Mouse (Mus musculus): ENCODE measurements around the gene Olfr1449. TPM values are rescaled to one million over a fixed set of nuclear protein-coding genes. Genes with fewer than 3 reads are reported as not detected.
"Not testable (repeated sequence)": the region's sequence is repeated elsewhere in the genome, so short reads cannot be mapped to it uniquely, and the experiment has no call there.

The Olfr1449 gene
- polyA plus RNA-seq (2015; fragmentation: Nextera tagmentation; extraction: Ambion mirVana), result not detected in 2 replicates

DNA sequence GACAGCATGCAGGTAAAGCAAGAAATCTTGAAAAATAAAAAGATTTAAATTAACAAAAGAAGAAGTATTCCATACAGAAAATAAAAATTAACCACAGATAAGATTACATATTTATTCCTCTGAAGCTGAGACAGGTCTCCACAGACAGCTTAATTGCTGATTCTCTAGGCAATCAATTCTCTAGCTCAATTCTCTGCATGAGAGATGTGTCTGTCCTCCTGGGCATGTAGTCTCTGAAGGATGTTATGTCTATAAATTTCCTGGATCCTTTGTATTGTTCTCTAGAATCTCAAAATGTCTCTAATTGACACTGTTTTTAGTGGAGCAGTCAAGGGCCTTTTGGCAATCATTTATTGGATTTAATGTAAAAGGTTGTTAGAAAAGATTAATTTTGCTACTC lies at the start of gene Olfr1449:
Olfr1449 (plus strand) TSS at position 301 of the 400 bp plus-strand sequence.
- H3K4me2 ChIP-seq (ENCODE audit: low read depth, low read length), result no peak within 1 kb of the TSS
- no peak for ATAC-seq (ENCODE audit: insufficient read depth, low FRiP score)
- no peak within 1 kb of the TSS for H3K4me3 ChIP-seq (replicated peaks; ENCODE audit: low read length)
- H3K36me3 ChIP-seq (ENCODE audit: control insufficient read depth, insufficient read depth, low read length), result no peaks in the 10 kb centered on the region
- H3K9ac ChIP-seq (ENCODE audit: low read length), result no peak within 1 kb of the TSS
- no peaks in the 10 kb centered on the region for H3K27me3 ChIP-seq (ENCODE audit: control insufficient read depth, insufficient read depth, low read length)
- no peaks in the 10 kb centered on the region for H3K4me1 ChIP-seq (ENCODE audit: control insufficient read depth, insufficient read depth, low read length)
- no peak within 1 kb of the TSS for H3K27ac ChIP-seq (ENCODE audit: low read length)
- no peaks in the 10 kb centered on the region for H3K9me3 ChIP-seq (replicated peaks; ENCODE audit: control insufficient read depth, low read length)

DNA sequence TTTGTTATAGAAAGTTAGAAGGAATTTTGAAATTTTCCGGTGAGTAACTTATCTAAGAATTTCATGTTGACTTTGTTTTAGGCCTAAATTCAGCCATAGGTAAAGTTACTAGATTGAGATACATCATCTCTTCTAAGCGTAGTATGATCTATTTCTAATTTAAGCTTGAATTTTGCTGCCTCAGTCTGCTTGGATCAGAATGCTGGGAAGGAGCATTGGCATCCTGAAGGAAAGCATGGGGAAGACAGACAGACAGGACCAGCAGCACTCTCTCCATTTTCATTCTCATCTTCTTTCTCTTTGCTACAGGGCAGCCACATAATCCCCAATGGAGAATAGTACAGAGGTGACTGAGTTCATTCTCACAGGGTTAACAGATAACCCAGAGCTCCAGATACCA lies 47.1 kb upstream of the Olfr1449 start, which contains the start of gene Olfr1445:
Olfr1445 (plus strand) TSS at position 301 of the 400 bp plus-strand sequence.
- Histone ChIP-seq H3K4me3 (replicated peaks; ENCODE audit: low read length) (no peak within 1 kb of the TSS), H3K36me3 (ENCODE audit: control insufficient read depth, insufficient read depth, low read length) (no peaks in the 10 kb centered on the region), H3K9me3 (replicated peaks; ENCODE audit: control insufficient read depth, low read length) (no peaks in the 10 kb centered on the region), H3K27ac (ENCODE audit: low read length) (no peak within 1 kb of the TSS), H3K9ac (ENCODE audit: low read length) (no peak within 1 kb of the TSS), H3K4me1 (ENCODE audit: control insufficient read depth, insufficient read depth, low read length) (no peaks in the 10 kb centered on the region), H3K27me3 (ENCODE audit: control insufficient read depth, insufficient read depth, low read length) (no peaks in the 10 kb centered on the region), H3K4me2 (ENCODE audit: low read depth, low read length) (no peak within 1 kb of the TSS)
- WGBS, result 84% methylated on average over 2 of the region's 2 CpGs
- ATAC-seq (ENCODE audit: insufficient read depth, low FRiP score), result no peak

DNA sequence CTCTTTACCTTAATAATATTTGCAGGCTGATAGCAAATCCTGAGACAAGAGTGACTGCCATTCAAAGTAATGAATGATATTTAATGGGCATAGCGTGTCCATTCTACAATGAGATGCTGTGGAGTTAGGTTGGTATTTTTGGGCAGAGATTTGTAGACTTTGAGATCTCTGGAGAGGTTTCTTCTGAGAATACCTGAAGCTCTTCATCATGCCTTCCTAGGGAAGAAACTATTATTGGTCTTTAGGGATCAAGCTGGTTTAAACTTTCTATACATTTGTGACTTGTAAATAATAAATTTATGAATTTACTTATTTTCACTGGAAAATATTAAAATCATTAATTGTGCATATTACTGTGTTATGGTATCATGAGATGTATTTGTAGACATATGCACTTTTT lies 37.2 kb upstream of the Olfr1449 start, which contains the start of gene Olfr1446:
Olfr1446 (minus strand) TSS at position 101 of the 400 bp plus-strand sequence.
- H3K4me1 ChIP-seq (ENCODE audit: control insufficient read depth, insufficient read depth, low read length), result no peaks in the 10 kb centered on the region
- H3K9me3 ChIP-seq (replicated peaks; ENCODE audit: control insufficient read depth, low read length), result no peaks in the 10 kb centered on the region
- no peak within 1 kb of the TSS for H3K4me3 ChIP-seq (replicated peaks; ENCODE audit: low read length)
- no peak within 1 kb of the TSS for H3K4me2 ChIP-seq (ENCODE audit: low read depth, low read length)
- no peak within 1 kb of the TSS for H3K27ac ChIP-seq (ENCODE audit: low read length)
- ATAC-seq (ENCODE audit: insufficient read depth, low FRiP score), result no peak
- WGBS, result 81% methylated on average over 1 of the region's 1 CpGs
- H3K27me3 ChIP-seq (ENCODE audit: control insufficient read depth, insufficient read depth, low read length), result no peaks in the 10 kb centered on the region
- H3K36me3 ChIP-seq (ENCODE audit: control insufficient read depth, insufficient read depth, low read length), result no peaks in the 10 kb centered on the region
- H3K9ac ChIP-seq (ENCODE audit: low read length), result no peak within 1 kb of the TSS

DNA sequence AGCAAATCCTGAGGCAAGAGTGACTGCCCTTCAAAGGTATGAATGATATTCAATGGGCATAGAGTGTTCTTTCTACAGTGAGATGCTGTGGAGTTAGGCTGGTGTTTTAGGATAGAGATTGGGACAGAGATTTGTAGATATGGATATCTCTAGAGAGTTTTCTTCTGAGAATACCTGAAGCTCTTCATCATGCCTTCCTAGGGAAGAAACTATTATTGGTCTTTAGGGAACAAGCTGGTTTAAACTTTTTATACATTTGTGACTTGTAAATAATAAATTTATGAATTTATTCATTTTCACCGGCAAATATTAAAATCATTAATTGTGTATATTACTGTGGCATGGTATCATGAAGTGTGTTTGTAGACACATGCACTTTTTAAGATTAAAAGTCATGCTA lies 27.0 kb upstream of the Olfr1449 start, which contains the start of gene Olfr1447:
Olfr1447 (minus strand) TSS at position 101 of the 400 bp plus-strand sequence.
- Histone ChIP-seq H3K4me1 (ENCODE audit: control insufficient read depth, insufficient read depth, low read length) (no peaks in the 10 kb centered on the region), H3K27ac (ENCODE audit: low read length) (no peak within 1 kb of the TSS), H3K27me3 (ENCODE audit: control insufficient read depth, insufficient read depth, low read length) (no peaks in the 10 kb centered on the region), H3K36me3 (ENCODE audit: control insufficient read depth, insufficient read depth, low read length) (no peaks in the 10 kb centered on the region), H3K9ac (ENCODE audit: low read length) (no peak within 1 kb of the TSS), H3K4me2 (ENCODE audit: low read depth, low read length) (no peak within 1 kb of the TSS), H3K4me3 (replicated peaks; ENCODE audit: low read length) (no peak within 1 kb of the TSS), H3K9me3 (replicated peaks; ENCODE audit: control insufficient read depth, low read length) (no peaks in the 10 kb centered on the region)
- ATAC-seq (ENCODE audit: insufficient read depth, low FRiP score), result no peak
- 91% methylated on average over 1 of the region's 1 CpGs for WGBS

DNA sequence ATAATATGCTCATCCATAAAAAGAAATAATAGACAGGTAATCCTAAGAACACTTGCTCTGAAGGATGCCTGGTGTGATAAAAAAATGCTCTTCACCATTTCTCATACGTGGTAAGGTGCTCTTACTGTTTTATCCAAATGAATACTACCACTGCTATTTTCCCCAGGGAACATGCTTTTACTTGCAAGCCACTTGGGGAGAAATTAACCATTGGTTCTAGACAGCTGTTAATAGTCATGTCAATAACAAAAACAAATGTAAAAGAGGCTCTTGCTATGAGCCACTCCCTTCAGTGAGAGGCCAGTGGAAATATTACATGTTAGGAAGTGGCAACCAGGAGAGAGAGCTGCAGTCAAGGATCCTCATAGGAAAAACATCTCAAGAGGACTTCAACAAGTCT lies 6.3 kb upstream of the Olfr1449 start, which contains the start of gene Olfr1448:
Olfr1448 (minus strand) TSS at position 101 of the 400 bp plus-strand sequence.
- H3K9me3 ChIP-seq (replicated peaks; ENCODE audit: control insufficient read depth, low read length), result no peaks in the 10 kb centered on the region
- ATAC-seq (ENCODE audit: insufficient read depth, low FRiP score), result no peak
- H3K27ac ChIP-seq (ENCODE audit: low read length), result no peak within 1 kb of the TSS
- H3K4me1 ChIP-seq (ENCODE audit: control insufficient read depth, insufficient read depth, low read length), result no peaks in the 10 kb centered on the region
- no peaks in the 10 kb centered on the region for H3K27me3 ChIP-seq (ENCODE audit: control insufficient read depth, insufficient read depth, low read length)
- H3K36me3 ChIP-seq (ENCODE audit: control insufficient read depth, insufficient read depth, low read length), result no peaks in the 10 kb centered on the region
- H3K4me2 ChIP-seq (ENCODE audit: low read depth, low read length), result no peak within 1 kb of the TSS
- 65% methylated on average over 1 of the region's 1 CpGs for WGBS
- no peak within 1 kb of the TSS for H3K9ac ChIP-seq (ENCODE audit: low read length)
- no peak within 1 kb of the TSS for H3K4me3 ChIP-seq (replicated peaks; ENCODE audit: low read length)

DNA sequence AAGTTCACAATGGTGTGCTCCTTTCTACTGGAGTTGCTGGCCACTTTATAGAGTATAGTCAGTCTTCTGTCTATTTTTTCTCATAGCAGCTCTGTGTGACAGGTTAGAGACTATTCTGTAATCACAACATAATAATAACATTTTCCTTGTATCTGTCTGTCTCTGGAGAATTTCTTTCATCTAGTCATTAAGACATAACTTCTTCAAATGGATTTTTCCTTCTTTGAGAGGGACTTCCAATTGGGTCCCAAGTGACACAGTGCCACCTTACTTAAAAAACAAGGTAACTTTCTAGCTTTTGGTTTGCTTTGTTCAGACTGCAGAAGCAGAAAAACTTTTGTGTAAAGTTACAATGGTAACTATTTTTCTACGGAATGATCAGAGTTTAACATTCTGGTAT lies 19.3 kb downstream of the Olfr1449 start, which contains the start of gene Olfr1450:
Olfr1450 (plus strand) TSS at position 301 of the 400 bp plus-strand sequence.
- no peak within 1 kb of the TSS for H3K4me2 ChIP-seq (ENCODE audit: low read depth, low read length)
- no peaks in the 10 kb centered on the region; the same call in 1 of the 2 replicates for H3K9me3 ChIP-seq (replicated peaks; ENCODE audit: control insufficient read depth, low read length)
- H3K27me3 ChIP-seq (ENCODE audit: control insufficient read depth, insufficient read depth, low read length), result no peaks in the 10 kb centered on the region
- 82% methylated on average over 1 of the region's 1 CpGs for WGBS
- no peak within 1 kb of the TSS for H3K27ac ChIP-seq (ENCODE audit: low read length)
- no peak within 1 kb of the TSS for H3K4me3 ChIP-seq (replicated peaks; ENCODE audit: low read length)
- no peak within 1 kb of the TSS for H3K9ac ChIP-seq (ENCODE audit: low read length)
- no peak for ATAC-seq (ENCODE audit: insufficient read depth, low FRiP score)
- no peaks in the 10 kb centered on the region for H3K36me3 ChIP-seq (ENCODE audit: control insufficient read depth, insufficient read depth, low read length)
- no peaks in the 10 kb centered on the region for H3K4me1 ChIP-seq (ENCODE audit: control insufficient read depth, insufficient read depth, low read length)

DNA sequence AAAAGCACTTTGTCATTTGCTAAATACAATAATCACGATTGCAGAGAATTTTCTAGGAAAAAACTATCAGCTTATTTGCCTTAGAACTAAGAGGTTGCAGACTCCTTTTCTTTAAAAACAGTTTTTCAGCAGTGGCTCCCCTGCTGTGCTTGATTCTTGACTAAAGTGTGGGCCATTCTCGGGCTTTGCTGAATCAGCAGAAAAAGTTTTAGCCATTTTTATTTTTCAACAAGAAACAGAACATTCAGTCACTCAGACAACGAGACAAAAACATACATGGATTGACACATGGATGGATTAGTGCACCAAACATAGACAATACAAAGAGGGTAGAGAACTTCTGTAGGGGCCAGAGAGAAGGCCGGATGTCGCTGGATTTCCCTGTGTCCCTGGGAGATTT lies 39.4 kb downstream of the Olfr1449 start:
- not testable (repeated sequence) for H3K4me1 ChIP-seq (ENCODE audit: control insufficient read depth, insufficient read depth, low read length); H3K4me3 ChIP-seq (replicated peaks; ENCODE audit: low read length); H3K36me3 ChIP-seq (ENCODE audit: control insufficient read depth, insufficient read depth, low read length); H3K9me3 ChIP-seq (replicated peaks; ENCODE audit: control insufficient read depth, low read length); H3K27ac ChIP-seq (ENCODE audit: low read length); H3K27me3 ChIP-seq (ENCODE audit: control insufficient read depth, insufficient read depth, low read length); ATAC-seq (ENCODE audit: insufficient read depth, low FRiP score); H3K4me2 ChIP-seq (ENCODE audit: low read depth, low read length); H3K9ac ChIP-seq (ENCODE audit: low read length)
- WGBS, result 79% methylated on average over 5 of the region's 5 CpGs

Other genes starting within 250 kb of the Olfr1449 start
- gene Keg1, start 235.1 kb upstream of the Olfr1449 start, polyA plus RNA-seq (2015; fragmentation: Nextera tagmentation; extraction: Ambion mirVana), result 0.45 and 0.76 TPM in 2 replicates
- gene Cntf, start 165.2 kb upstream of the Olfr1449 start, polyA plus RNA-seq (2015; fragmentation: Nextera tagmentation; extraction: Ambion mirVana), result 0.99 and 1.4 TPM in 2 replicates
- gene Zfp91, start 134.7 kb upstream of the Olfr1449 start, polyA plus RNA-seq (2015; fragmentation: Nextera tagmentation; extraction: Ambion mirVana), result 9.9 and 11.3 TPM in 2 replicates
- 1.4 and 2.8 TPM in 2 replicates for gene Lpxn, start 134.6 kb upstream of the Olfr1449 start, polyA plus RNA-seq (2015; fragmentation: Nextera tagmentation; extraction: Ambion mirVana)
- gene Gm5244, start 84.2 kb upstream of the Olfr1449 start, polyA plus RNA-seq (2015; fragmentation: Nextera tagmentation; extraction: Ambion mirVana), result not detected in 2 replicates
- not detected in 2 replicates for gene Olfr1444, start 73.6 kb upstream of the Olfr1449 start, polyA plus RNA-seq (2015; fragmentation: Nextera tagmentation; extraction: Ambion mirVana)
- gene Olfr1445, start 47.0 kb upstream of the Olfr1449 start, polyA plus RNA-seq (2015; fragmentation: Nextera tagmentation; extraction: Ambion mirVana), result not detected in 2 replicates
- gene Olfr1446, start 37.3 kb upstream of the Olfr1449 start, polyA plus RNA-seq (2015; fragmentation: Nextera tagmentation; extraction: Ambion mirVana), result not detected in 2 replicates
- not detected in 2 replicates for gene Olfr1447, start 27.1 kb upstream of the Olfr1449 start, polyA plus RNA-seq (2015; fragmentation: Nextera tagmentation; extraction: Ambion mirVana)
- gene Olfr1448, start 6.4 kb upstream of the Olfr1449 start, polyA plus RNA-seq (2015; fragmentation: Nextera tagmentation; extraction: Ambion mirVana), result not detected in 2 replicates
- gene Olfr1450, start 19.4 kb downstream of the Olfr1449 start, polyA plus RNA-seq (2015; fragmentation: Nextera tagmentation; extraction: Ambion mirVana), result not detected in 2 replicates
- gene Olfr1451, start 64.2 kb downstream of the Olfr1449 start, polyA plus RNA-seq (2015; fragmentation: Nextera tagmentation; extraction: Ambion mirVana), result not detected in 2 replicates
- not detected in 2 replicates for gene Olfr1453, start 97.5 kb downstream of the Olfr1449 start, polyA plus RNA-seq (2015; fragmentation: Nextera tagmentation; extraction: Ambion mirVana)
- not detected in 2 replicates for gene Olfr1454, start 129.8 kb downstream of the Olfr1449 start, polyA plus RNA-seq (2015; fragmentation: Nextera tagmentation; extraction: Ambion mirVana)
- gene Olfr1457, start 167.1 kb downstream of the Olfr1449 start, polyA plus RNA-seq (2015; fragmentation: Nextera tagmentation; extraction: Ambion mirVana), result not detected in 2 replicates
- gene Olfr1458, start 175.9 kb downstream of the Olfr1449 start, polyA plus RNA-seq (2015; fragmentation: Nextera tagmentation; extraction: Ambion mirVana), result not detected in 2 replicates
- not detected in 2 replicates for gene Olfr1459, start 218.7 kb downstream of the Olfr1449 start, polyA plus RNA-seq (2015; fragmentation: Nextera tagmentation; extraction: Ambion mirVana)
- not detected in 2 replicates for gene Olfr1461, start 232.2 kb downstream of the Olfr1449 start, polyA plus RNA-seq (2015; fragmentation: Nextera tagmentation; extraction: Ambion mirVana)